Mouse (Mus musculus) C2C12 (cell line): Measurements from ENCODE around the gene Ino80. TPM values are rescaled to one million over a fixed set of nuclear protein-coding genes. Genes with fewer than 3 reads are reported as not detected.

Source experiments
- H3K27me3 ChIP-seq: one replicate; pipeline ENCODE4 v1.6.1; 2011; ENCODE audit not compliant: control insufficient read depth, insufficient read depth, insufficient read length
- H3K36me3 ChIP-seq: one replicate; pipeline ENCODE4 v1.6.1; 2011; ENCODE audit not compliant: control insufficient read depth, insufficient read depth
- H3K4me3 ChIP-seq: one replicate; pipeline ENCODE4 v1.5.1; 2011; ENCODE audit warnings: mild to moderate bottlenecking, control low read depth; ENCODE audit not compliant: poor library complexity, insufficient read depth, severe bottlenecking
- H3K79me2 ChIP-seq: one replicate; pipeline ENCODE4 v1.6.1; 2011; ENCODE audit not compliant: control insufficient read depth, insufficient read depth
- H3K79me3 ChIP-seq: one replicate; pipeline ENCODE4 v1.6.1; 2011; ENCODE audit warnings: low read depth, control low read depth
- H3ac ChIP-seq: one replicate; pipeline ENCODE3; 2011; ENCODE audit warnings: low read depth; ENCODE audit not compliant: control insufficient read depth, insufficient read length
- CEBPB ChIP-seq: IDR thresholded peaks from one replicate; pipeline ENCODE4 v1.6.1; 2011; ENCODE audit warnings: low read depth, mild to moderate bottlenecking, control low read depth, moderate library complexity
- CTCF ChIP-seq: IDR thresholded peaks from one replicate; pipeline ENCODE4 v1.5.1; 2011; ENCODE audit not compliant: control insufficient read depth, insufficient read depth, insufficient read length
- FOSL1 ChIP-seq: IDR thresholded peaks from one replicate; pipeline ENCODE4 v1.8.0; 2011; ENCODE audit warnings: mild to moderate bottlenecking, low read length; ENCODE audit not compliant: poor library complexity, insufficient read depth, severe bottlenecking
- MAX ChIP-seq: IDR thresholded peaks from one replicate; pipeline ENCODE4 v1.6.1; 2011; ENCODE audit warnings: mild to moderate bottlenecking, control low read depth
- MYOD1 ChIP-seq: IDR thresholded peaks from one replicate; pipeline ENCODE4 v1.6.1; 2011; ENCODE audit warnings: low read depth; ENCODE audit not compliant: control insufficient read depth, insufficient read length
- MYOG ChIP-seq: IDR thresholded peaks from one replicate; pipeline ENCODE4 v1.6.1; 2011; ENCODE audit not compliant: control insufficient read depth, insufficient read length; ENCODE audit errors: extremely low read depth
- USF1 ChIP-seq: IDR thresholded peaks from one replicate; pipeline ENCODE4 v1.6.1; 2011; ENCODE audit warnings: low read depth, mild to moderate bottlenecking, control low read depth, moderate library complexity
- polyA plus RNA-seq: library from polyadenylated mRNA; unstranded; fragments of >200 nt; fragmentation: generic; extraction: Trizol; gene quantifications from one replicate; pipeline ENCODE4 v1.2.1, GENCODE M21; 2012; ENCODE audit warnings: missing spikeins

The Ino80 gene
- polyA plus RNA-seq, 1 experiment: 5.7 TPM

DNA sequence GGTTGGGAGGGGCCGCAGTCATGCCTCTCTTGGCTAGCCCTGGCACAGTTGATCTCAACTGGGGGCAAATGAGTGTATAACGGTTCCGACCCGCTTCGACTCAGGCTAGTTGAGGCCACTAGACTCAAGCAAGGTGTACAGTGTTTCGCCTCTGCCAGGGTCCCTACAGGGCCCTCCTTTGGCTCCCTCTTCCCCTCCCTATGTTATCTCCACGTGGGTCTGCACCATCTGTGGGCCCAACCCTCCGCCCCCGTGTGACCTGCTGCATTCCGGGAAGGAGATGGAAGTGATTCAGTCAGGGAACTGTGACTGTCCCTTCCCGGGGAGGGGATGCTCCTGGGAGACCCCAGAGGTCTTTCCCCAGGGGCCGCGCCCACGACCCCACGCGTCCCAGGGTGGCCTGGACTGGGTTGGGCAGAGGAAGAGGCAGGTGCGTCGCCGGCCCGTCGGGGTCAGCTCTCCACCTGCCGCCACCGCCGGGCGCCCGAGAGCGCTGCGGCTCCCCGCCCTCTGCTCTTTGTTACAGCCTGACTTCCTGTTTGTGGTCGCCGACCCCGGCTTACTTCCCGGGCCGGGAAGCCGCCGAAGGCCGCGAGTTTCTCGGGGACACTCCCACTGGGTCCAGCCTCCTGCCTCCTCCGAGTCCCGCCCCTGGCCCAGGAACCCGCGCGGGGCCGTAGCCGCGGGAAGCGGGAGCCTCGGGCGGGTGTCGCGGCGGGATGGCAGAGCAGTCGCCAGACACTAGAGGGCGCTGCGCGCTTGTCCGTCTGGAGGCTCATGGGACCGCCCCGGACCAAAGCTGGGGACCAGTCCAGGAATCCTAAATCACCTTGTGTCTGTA is 139.8 kb downstream of the Ino80 start:
- Histone ChIP-seq H3ac (peak overlapping the region; percentile 20), H3K4me3 (peak overlapping the region; percentile 29), H3K79me3 (no peaks in the 10 kb centered on the region), H3K79me2 (no peaks in the 10 kb centered on the region), H3K36me3 (no peaks in the 10 kb centered on the region), H3K27me3 (peaks cover 4% of the 10 kb centered on the region)
- TF ChIP-seq USF1: no peak
- TF ChIP-seq CTCF: peak; percentile 86

DNA sequence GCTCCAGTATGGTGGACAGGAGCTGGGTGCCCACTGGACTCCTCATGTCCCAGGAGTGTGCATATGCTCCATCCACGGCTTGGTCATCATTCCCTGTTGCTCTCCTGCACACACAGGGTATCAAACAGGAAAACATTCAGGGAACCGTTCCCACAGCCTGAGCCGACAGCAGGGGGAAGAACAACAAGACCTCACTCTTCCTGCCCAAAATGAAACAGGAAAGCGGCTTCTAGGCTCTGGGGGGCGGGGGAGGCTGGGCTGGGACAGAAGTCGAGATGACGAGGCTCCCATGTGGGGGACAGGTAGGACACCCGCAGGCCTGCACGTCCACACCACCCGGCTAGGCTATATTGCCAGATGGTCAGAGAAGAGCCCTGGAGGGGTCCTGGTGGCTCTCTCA is 141.0 kb downstream of the Ino80 start:
- Histone ChIP-seq H3K27me3 (peaks cover 16% of the 10 kb centered on the region), H3K4me3 (no peak overlapping the region), H3K79me3 (no peaks in the 10 kb centered on the region), H3K36me3 (no peaks in the 10 kb centered on the region), H3ac (no peak overlapping the region), H3K79me2 (no peaks in the 10 kb centered on the region)
- TF ChIP-seq MYOG (no peak), FOSL1 (no peak), MYOD1 (no peak), CTCF (no peak), MAX (no peak), USF1 (no peak)

DNA sequence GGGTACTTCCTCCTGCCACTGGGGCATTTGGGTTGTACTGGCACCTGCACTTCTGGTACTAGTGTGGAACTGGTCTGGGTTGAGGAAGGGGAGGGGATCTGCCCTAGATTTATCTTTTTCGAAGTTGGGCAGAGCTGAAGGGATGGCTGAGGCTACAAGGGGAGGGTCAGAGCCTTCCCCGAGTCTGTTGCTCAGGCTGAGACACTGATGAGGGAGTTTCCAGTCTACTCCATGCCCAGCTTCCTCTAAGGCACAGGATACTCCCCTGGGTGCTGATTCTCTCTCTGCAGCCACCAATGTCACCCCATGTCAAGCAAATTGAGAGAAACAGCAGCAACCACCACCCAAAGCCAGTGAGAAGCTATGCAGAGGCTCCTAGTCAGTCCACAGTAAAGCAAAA is 141.5 kb downstream of the Ino80 start:
- Histone ChIP-seq H3K36me3 (no peaks in the 10 kb centered on the region), H3K4me3 (no peak overlapping the region), H3K79me2 (no peaks in the 10 kb centered on the region), H3K79me3 (no peaks in the 10 kb centered on the region), H3ac (no peak overlapping the region), H3K27me3 (peaks cover 20% of the 10 kb centered on the region)
- TF ChIP-seq USF1: no peak
- TF ChIP-seq MAX: no peak
- no peak for TF ChIP-seq MYOD1
- no peak for TF ChIP-seq FOSL1
- TF ChIP-seq CTCF: no peak
- no peak for TF ChIP-seq CEBPB
- TF ChIP-seq MYOG: no peak

DNA sequence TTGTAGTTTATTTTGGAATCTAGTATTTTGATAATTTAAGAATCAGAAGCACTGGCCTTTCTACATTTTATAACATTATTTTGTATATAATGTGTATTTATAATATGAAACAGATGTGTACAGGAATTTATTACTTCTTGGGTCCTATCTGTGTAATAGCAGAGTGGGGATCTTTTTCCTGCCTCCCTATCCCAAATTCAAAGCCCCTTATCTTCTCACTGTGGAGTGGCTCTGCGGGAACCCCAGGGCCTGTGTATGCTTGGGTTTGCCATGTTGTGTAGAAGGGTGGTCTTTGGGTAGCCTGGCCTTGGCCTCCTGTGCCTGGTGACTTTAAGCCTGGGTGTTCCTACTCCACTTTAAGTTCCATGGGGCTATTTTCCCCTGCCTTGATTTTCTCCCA is 142.0 kb downstream of the Ino80 start:
- H3K79me2 ChIP-seq: no peaks in the 10 kb centered on the region
- no peaks in the 10 kb centered on the region for H3K36me3 ChIP-seq
- H3K27me3 ChIP-seq: peaks cover 25% of the 10 kb centered on the region
- no peak overlapping the region for H3K4me3 ChIP-seq
- TF ChIP-seq CTCF (no peak), USF1 (no peak), MYOD1 (no peak), FOSL1 (no peak), MYOG (no peak)
- H3K79me3 ChIP-seq: no peaks in the 10 kb centered on the region
- H3ac ChIP-seq: no peak overlapping the region

DNA sequence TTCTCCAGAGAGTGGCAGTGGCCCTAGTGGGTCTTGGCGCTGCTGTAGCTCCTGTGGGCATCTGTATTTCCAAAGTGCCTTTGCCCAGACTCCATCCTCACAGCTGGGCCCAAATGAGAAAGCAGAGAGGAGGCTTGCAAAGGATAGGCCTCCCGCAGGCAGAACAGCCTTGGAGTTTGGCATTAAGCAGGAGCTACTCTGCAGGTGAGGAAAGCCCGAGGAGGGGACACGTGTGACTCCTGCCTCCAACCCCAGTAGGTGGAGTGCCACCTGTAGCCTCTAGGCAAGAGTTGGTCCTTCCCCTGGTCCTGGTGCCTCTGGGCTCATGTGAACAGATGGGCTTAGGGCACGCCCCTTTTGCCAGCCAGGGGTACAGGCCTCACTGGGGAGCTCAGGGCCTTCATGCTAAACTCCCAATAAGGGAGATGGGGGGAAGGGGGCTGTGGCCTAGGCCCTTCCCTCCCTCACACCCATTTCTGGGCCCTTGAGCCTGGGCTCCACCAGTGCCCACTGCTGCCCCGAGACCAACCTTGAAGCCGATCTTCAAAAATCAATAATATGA is 142.4 kb downstream of the Ino80 start:
- Histone ChIP-seq H3K79me2 (no peaks in the 10 kb centered on the region), H3K27me3 (peaks cover 30% of the 10 kb centered on the region), H3K4me3 (no peak overlapping the region), H3ac (no peak overlapping the region), H3K36me3 (no peaks in the 10 kb centered on the region), H3K79me3 (no peaks in the 10 kb centered on the region)
- TF ChIP-seq MYOD1 (no peak), MAX (no peak), MYOG (no peak), CTCF (no peak), USF1 (no peak), FOSL1 (no peak), CEBPB (no peak)

DNA sequence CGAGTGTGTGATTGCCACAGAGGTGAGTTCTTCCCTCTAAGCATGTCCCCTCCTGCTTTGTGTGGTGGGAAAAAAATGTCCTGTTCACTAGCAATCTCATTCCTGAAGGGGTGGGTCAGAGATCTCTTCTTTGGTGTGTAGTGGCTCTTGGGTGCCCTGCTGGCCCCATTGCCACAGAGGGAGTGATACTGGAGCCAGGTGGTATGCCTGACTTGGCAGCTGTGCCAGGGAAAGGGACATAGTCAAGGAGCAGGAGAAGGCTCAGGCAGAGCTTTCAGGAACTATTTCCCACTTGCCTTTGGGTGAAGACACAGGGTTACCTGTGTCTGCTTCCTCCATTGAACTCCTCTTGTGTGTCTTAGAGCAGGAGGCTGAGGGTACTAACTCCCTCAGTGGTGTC is 143.4 kb downstream of the Ino80 start:
- peaks cover 39% of the 10 kb centered on the region for H3K27me3 ChIP-seq
- TF ChIP-seq MYOG: no peak
- TF ChIP-seq MYOD1: no peak
- no peak for TF ChIP-seq CTCF
- no peak for TF ChIP-seq MAX
- TF ChIP-seq CEBPB: no peak
- no peak for TF ChIP-seq USF1
- no peak for TF ChIP-seq FOSL1

More for the DNA sequence above, 143.4 kb downstream of the Ino80 start:
- Histone ChIP-seq H3K36me3 (no peaks in the 10 kb centered on the region), H3ac (no peak overlapping the region), H3K79me2 (no peaks in the 10 kb centered on the region), H3K4me3 (no peak overlapping the region), H3K79me3 (no peaks in the 10 kb centered on the region)
